Mouse (Mus musculus) skeletal muscle tissue, adult 2 months (tissue): ENCODE results near the gene Lpo.
"Not testable (repeated sequence)": the region's sequence is repeated elsewhere in the genome, so short reads cannot be mapped to it uniquely, and the experiment has no call there.

Source experiments
- DNase-seq: peaks from one replicate; pipeline ENCODE4 v3.0.0-alpha.2; 2012; ENCODE audit warnings: low read depth, low spot score

The Lpo gene

DNA sequence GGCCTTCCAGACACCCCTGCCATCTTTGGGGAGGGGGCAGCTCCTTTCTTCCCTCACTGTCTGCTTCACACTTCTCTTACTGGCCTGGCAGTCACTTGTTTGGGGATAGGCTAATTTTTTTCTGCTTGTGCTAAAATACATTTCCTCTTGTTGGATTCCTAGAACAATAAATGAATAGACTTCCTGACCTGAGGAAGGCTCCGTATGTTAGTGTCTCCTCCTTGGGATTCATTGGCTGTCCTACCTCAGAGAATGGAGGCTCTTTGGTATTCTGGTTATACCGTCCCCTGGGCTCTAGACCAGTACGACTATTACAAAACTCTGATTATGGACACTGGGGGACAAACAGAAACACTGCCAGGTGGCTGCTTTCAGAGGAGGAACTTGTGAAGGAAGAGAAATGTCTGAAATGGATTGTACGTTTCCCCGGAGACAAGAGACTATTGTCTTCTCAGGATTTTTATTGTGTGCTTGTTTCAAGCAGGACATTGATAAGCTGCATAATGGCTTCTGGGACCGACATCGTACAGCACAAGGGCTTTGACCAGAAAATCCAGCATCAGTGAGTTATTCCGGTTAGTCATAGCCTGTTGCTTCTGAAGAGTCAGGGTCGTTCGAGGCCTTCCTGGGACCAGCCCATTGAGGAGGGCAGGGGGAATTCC is at the start of gene Lpo:
TSS of gene Lpo (minus strand) at position 51 of the 662 bp plus-strand sequence.
- DNase-seq = no peak

DNA sequence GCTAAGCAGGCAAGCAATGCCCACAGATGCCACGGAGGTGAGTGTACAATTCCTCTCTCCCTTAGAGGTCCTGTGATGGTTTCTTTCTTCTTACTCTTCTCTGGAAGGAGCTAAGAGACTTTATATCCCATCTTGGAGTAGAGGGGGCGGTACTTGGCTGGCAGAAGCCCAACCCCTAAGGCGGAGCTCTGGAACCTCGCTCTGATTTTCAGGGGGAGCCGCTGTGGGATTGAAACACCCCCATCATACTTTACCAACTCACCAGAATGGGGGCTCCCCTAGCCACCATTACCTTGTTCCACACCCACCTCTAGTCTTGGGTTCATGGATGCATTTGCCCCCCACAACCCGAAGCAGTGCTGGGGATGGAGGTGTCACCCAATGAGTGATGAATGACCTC is 47.3 kb upstream of the Lpo start, which contains the start of gene Epx:
TSS of gene Epx (minus strand) at position 101 of the 400 bp plus-strand sequence.
- DNase-seq = no peak

GRCm38 (mm10) chr11:87871766-87872165 is 43.7 kb upstream of the Lpo start:
- no peak for DNase-seq

GRCm38 (mm10) chr11:87870096-87870495 is 42.0 kb upstream of the Lpo start:
- no peak for DNase-seq

DNA sequence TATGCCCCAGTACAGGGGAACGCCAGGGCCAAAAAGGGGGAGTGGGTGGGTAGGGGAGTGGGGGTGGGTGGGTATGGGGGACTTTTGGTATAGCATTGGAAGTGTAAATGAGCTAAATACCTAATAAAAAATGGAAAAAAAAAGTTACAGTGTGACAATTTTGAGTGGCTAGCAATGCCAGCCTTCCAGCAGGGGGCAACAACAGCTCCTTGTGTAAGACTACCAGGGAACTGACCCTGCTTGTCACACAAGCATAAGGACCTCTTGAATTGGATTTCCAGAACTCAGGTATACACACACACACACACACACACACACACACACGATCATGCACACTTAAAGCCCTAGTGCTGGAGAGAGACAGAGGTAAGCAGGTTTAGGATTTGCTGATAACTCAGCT is 38.8 kb upstream of the Lpo start:
- not testable (repeated sequence) for DNase-seq

DNA sequence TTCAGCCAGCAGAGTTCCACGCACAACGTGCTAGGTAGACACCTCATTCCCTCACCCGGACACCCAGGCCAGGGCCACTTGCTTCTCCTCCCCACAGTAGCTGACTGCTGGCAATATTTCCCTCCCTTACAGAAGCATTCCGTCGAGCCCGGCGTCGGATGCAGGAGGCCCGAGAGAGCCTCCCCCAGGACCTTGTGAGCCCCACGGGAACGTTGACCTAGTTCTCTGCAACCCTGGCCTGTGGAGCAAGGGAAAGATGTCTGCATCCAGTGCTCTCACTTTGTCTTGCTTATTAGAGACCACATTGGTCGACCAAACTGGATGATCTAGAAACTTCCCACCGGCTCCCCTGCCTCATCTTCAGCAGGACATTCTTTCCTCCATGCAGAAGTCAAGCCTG is 34.7 kb upstream of the Lpo start:
- DNase-seq = no peak

GRCm38 (mm10) chr11:87860426-87860825 is 32.3 kb upstream of the Lpo start:
- no peak for DNase-seq

DNA sequence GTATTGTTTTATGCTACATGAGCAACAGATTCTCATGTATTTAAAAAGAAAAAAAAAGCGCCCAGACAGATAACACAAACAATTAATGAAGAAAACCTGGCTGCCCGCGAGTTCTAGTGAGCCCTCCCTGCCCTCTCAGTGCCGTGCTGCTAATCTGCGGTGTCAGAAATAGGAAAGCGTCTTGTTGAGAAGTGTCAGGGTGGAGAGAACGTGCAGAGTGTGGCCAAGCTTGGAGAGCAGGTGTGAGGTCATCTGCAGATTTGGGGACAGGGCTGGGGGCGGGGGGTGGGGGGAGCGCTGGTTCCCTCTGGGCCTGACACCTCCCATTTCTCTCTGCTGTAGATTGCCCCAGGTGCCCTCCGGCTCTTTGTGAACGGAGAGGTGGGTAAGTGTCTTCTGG is 31.2 kb upstream of the Lpo start:
- DNase-seq = no peak

- no peak for DNase-seq
Observed at GRCm38 (mm10) chr11:87854550-87854949, 26.5 kb upstream of the Lpo start.

DNA sequence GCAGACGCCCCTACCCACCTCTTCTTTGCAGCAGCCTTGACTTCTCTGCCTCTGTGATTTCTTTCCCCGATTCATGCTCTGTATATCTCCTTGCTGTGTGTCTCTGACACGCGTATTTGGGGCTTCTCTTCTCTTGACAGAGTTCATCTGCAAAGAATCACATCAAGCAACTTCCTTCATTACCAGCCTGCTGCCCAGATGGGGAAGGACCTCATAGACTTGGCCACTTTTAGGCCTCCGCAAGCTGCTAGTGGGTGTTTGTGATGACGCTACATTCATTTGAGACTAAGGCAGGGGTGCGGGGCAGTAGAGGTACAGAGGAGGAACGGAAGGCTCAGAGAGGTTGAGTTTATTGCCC is 25.5 kb upstream of the Lpo start:
- DNase-seq = no peak

DNA sequence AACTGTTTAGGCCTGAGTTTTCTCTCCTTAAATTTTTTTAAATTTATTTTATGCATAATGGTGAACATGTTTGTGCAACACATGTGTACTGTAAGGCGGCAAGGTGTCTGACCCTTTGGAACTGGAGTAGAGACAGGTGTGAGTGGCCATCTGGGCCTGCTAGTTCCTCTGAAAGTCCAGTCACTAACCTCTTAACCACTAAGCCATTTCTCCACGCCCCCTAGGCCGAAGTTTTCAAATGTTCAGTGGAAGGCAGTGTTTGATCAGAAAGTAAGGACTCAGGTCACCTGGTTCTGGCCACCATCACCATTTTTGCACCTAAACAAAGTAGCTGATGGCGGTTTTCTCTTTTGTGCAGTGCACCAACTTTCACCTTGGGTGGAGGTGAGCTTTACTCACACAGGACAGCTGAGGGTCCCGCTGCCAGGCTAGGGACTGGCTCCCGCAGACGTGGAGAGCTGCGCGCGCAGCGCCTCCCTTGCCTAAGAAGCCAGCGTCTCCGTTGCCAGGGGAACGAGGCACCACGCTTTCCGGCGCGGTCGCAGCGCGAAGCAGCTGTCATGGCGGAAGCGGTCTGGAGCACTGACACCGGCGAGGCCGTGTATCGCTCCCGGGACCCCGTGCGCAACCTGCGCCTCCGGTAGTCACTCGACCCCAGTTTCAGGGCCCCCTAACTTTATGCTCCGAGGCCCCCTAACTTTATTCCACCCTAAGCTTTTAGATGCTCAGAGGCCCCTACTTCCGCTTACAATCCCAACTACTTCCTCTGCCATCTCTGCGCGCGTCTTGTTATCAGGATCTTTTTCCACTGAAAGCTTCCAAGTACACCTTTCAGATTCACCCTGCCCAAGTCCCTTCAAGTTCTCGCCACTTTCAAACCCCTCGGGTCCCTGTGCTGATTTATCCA is 24.9 kb upstream of the Lpo start, which contains the start of gene Mks1:
TSS of gene Mks1 (plus strand) at position 526 of the 907 bp plus-strand sequence.
- peak; percentile 91 for DNase-seq

GRCm38 (mm10) chr11:87847884-87848283 is 19.8 kb upstream of the Lpo start:
- no peak for DNase-seq

DNA sequence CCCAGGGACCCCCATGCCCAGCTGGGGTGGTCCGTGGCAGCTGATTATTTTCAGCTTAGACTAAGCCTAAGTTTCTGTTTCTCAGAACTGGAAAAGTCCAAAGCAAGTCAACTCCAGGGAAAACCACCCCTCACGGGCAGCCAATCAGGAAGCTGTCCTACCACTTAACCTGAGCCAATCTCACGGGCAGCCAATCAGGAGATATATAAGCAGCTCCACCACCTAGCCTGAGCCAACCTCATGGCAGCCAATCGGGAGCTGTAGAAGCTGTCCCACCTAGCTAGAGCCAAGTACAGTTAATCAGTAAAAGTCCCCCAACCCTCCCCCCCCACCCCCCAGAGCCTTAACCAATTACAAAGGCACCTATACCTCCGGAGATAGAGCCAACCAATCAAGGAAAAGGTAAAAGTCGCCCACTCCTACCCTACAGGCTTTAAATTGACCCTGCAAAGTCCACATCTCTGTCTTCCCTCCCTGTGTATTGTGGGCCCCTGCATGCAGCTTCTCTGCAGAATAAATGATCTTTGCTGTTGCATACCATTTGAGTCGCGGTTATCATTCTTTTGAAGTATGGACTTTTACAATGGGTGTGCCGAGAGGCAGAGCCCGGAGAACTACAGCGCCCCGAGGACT is 19.0 kb upstream of the Lpo start:
- DNase-seq = no peak

GRCm38 (mm10) chr11:87841436-87841835 is 13.3 kb upstream of the Lpo start:
- DNase-seq = no peak

- no peak for DNase-seq
Observed at GRCm38 (mm10) chr11:87840676-87841075, 12.6 kb upstream of the Lpo start.

DNA sequence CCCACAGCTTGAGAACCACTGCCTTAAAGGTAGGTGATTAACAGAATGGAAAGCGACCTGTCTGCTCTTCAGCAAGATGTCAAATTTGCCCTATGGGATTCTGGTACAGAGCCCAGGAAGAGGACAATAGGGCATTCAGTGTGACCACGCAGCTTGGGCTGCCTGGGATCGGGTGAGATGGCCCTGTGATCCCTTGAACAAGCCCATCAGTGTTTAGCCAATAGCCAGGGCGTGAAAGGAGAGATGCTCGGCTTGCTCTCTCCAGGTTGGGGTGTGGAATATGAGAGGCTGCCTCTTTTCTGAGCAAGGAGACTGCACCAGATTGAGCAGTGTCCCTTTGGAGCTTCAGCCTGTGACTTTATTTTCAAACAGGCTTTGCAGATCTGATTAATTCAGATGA is 6.6 kb downstream of the Lpo start:
- no peak for DNase-seq

GRCm38 (mm10) chr11:87817443-87817773 is 10.7 kb downstream of the Lpo start:
- DNase-seq = no peak

DNA sequence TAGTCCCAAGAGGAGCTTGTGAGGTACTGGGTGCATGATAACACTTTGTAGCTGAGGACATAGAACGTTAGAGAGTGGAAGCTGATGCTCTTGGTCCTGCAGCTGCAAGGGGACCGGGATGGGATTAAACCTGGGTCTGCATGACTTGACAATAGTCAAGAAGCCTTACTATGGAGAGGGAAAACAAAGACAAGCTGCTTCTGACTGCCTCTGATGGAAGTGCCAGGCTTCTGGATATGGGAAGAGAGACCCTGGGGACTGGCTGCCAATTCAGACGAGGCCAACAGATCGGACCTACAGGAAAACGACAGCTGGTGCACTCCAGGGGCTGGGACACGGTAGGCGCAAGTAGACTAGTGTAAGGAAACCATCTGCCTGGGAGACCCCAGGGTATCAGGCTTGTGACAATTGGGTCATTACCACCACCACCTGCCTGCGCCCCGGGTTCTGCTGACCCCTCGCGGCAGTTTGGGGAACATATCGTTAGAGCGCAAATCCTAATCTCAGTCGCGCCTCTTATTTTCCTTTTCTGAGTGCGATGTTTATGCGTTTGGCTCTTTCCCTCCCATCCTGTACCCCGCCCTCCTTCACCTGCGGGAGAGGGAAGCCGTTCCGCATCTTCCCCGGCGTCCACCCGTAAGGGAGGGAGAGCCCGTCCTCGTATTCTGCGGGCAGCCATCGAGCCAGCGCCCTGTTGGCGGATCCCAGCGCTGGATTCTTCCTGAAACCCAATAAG is 11.2 kb downstream of the Lpo start:
- no peak for DNase-seq

DNA sequence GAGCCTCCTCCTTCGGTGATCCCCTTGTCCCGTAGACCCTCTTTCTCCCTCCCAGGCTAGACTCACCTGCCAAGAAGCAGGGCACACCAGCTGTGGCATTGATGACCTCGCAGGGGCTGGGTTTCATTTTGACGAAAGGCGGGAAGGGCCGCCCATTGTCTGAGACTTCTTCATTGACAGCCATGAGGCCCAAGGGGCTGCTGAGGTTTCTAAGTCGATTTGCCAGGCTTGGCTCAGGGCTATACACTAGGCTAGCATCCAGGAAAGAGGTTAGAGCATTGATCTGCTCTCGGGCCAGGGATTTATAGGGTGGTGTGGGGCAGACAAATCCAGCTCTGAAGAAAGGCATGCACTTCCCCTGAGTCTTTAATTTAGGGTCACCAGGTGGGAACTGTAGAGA is 13.3 kb downstream of the Lpo start:
- no peak for DNase-seq

DNA sequence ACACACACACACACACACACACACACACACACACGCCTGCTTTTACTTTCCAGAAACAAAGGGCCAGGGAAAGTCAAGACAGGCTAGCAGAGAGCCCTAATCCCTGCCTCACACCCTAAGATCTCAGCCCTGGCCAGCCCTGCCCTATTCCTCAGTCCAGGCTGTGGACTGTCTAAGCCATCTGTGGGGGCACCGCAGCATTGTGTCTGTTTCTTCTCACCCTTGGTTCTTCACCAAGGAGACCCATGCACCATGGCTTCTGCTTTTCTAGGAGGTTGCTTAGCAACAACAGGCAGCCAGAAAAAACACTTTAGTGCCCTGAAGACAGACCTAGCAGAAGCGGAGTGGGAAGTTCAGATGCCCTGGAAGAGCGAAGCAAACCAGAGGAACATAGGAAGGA is 16.7 kb downstream of the Lpo start:
- no peak for DNase-seq

GRCm38 (mm10) chr11:87808236-87808635 is 19.9 kb downstream of the Lpo start:
- DNase-seq = no peak

DNA sequence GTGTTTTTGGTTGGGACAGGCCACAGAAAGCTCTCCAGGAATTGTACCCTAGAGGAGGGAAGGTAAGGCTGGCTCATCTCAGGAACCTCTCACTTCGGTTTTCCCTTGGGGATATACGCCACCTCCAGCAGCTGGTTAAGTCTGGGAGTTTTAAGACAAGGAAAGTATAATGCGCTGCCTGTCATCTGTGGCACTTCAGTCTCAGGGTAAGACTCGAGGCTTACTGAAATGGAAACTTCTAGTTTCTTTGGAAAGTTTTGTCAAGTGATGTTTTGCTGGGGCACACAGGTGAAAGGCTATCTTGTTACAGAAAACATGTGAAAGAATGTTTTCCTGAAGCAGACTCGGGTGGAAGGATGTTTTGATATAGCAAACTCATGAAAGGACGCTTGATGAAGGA is 20.7 kb downstream of the Lpo start:
- no peak for DNase-seq
